Mouse (Mus musculus): ENCODE measurements around the gene Adamts5.

DNA sequence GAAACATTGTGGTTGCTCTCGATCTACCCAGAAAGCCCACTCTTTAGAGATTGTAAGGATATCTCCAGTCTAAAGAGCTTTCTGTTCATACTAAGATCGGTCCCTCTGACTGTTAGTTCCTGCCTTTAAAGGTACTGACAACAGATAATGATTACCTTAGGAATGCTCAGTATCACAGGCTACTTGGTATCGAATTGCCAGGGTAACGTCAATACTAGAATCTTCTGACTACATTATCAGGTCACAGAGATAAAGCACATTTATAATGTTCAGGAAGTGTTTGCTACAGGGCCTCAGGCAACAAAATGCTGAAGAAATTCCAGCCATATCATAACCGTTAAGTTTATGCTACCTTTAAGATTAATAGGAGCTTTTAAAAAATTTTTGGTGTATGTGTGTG, 47.1 kb downstream of the Adamts5 start:
- TF ChIP-seq CTCF (IDR thresholded peaks at IDR 0.05; ENCODE audit: extremely low read depth, insufficient read depth, low read length) (no peak), POLR2A (IDR thresholded peaks at IDR 0.05; ENCODE audit: extremely low read depth, insufficient read depth, low read length) (no peak)
